Mouse (Mus musculus) kidney, postnatal 0 days (tissue): ENCODE data around the gene Phf23. TPM values are rescaled to one million over a fixed set of nuclear protein-coding genes. Genes with fewer than 3 reads are reported as not detected.

Experiments used
- ATAC-seq: fragments of 200-750 bp; cut with Nextera tagmentation; replicated peaks from 2 replicates; pipeline ENCODE4 v1.8.0; 2017; ENCODE audit warnings: low read depth, moderate number of reproducible peaks, moderate TSS enrichment, moderate library complexity; ENCODE audit not compliant: low FRiP score
- DNase-seq: peaks from one replicate; pipeline ENCODE4 v3.0.0-alpha.2; 2016; ENCODE audit warnings: low spot score
- H3K27ac ChIP-seq: fragments of 300-500 bp; sonication (generic); 2 replicates; pipeline ENCODE4 v1.5.1; 2014; ENCODE audit warnings: mild to moderate bottlenecking
- H3K27me3 ChIP-seq: fragments of 300-500 bp; sonication (generic); 2 replicates; pipeline ENCODE4 v1.6.1; 2014; ENCODE audit warnings: low read length, mixed read lengths; ENCODE audit not compliant: insufficient read depth
- H3K36me3 ChIP-seq: fragments of 300-500 bp; sonication (generic); 2 replicates; pipeline ENCODE4 v1.6.1; 2014; ENCODE audit warnings: low read length, mixed read lengths; ENCODE audit not compliant: insufficient read depth
- H3K4me1 ChIP-seq: fragments of 300-500 bp; sonication (generic); replicated peaks from 2 replicates; pipeline ENCODE4 v1.6.1; 2014; ENCODE audit warnings: antibody characterized with exemption, low read length, mixed read lengths; ENCODE audit not compliant: insufficient read depth
- H3K4me2 ChIP-seq: fragments of 300-500 bp; sonication (generic); 2 replicates; pipeline ENCODE4 v1.6.1; 2014; ENCODE audit warnings: mild to moderate bottlenecking, low read length, moderate library complexity, mixed read lengths
- H3K4me3 ChIP-seq: fragments of 300-500 bp; sonication (generic); replicated peaks from 2 replicates; pipeline ENCODE4 v1.5.1; 2014; ENCODE audit warnings: low read depth, low read length
- H3K9ac ChIP-seq: fragments of 300-500 bp; sonication (generic); 2 replicates; pipeline ENCODE4 v1.6.1; 2014; ENCODE audit warnings: low read depth, low read length
- H3K9me3 ChIP-seq: fragments of 300-500 bp; sonication (generic); replicated peaks from 2 replicates; pipeline ENCODE4 v1.6.1; 2016; ENCODE audit warnings: low read length, inconsistent platforms, mixed read lengths
- CTCF ChIP-seq: IDR thresholded peaks from 2 replicates; pipeline ENCODE4 v1.5.1; 2016; ENCODE audit warnings: antibody characterized with exemption, low read depth, mild to moderate bottlenecking, moderate library complexity
- WGBS: fragments of 180-500 bp; shearing (Covaris S2); extraction: QIAGEN DNeasy Blood & Tissue Kit; methylation state at CpG from one replicate; pipeline ENCODE4 v1.1.7; 2014; 5-methylcytosine and 5-hydroxymethylcytosine counted together
- polyA plus RNA-seq: library from polyadenylated mRNA; unstranded; fragments of >200 nt; fragmentation: Nextera tagmentation; extraction: Ambion mirVana; gene quantifications from 2 replicates; pipeline ENCODE4 v1.2.1, GENCODE M21; 2015

Phf23 gene
- polyA plus RNA-seq, 1 experiment from 2014 or later, result 61.9 TPM

- Histone ChIP-seq H3K27me3 (no peaks in the 10 kb centered on the region), H3K4me1 (peaks cover 23% of the 10 kb centered on the region; the same call in 1 of the 2 replicates), H3K27ac (peak within 1 kb of the TSS; percentile 99), H3K4me2 (peak within 1 kb of the TSS; percentile 92), H3K9me3 (no peaks in the 10 kb centered on the region), H3K4me3 (peak within 1 kb of the TSS; percentile 99), H3K9ac (peak within 1 kb of the TSS; percentile 97), H3K36me3 (peaks cover 20% of the 10 kb centered on the region)
- TF ChIP-seq CTCF, result no peak
- WGBS, result under 1% methylated on average over 41 of the region's 43 CpGs
- DNase-seq, result no peak
- peak; percentile 7 for ATAC-seq
Measured at GRCm38 (mm10) chr11:69981141-69981762, 14.3 kb upstream of the Phf23 start, which contains the start of gene Ctdnep1. Gene Ctdnep1 (plus strand): TSS chr11:69981156.

- H3K36me3 ChIP-seq, result peaks cover 26% of the 10 kb centered on the region
- H3K27me3 ChIP-seq, result no peaks in the 10 kb centered on the region
- H3K9ac ChIP-seq, result peak within 1 kb of the TSS; percentile 97
- no peaks in the 10 kb centered on the region for H3K9me3 ChIP-seq
- H3K27ac ChIP-seq, result peak within 1 kb of the TSS; percentile 99
- H3K4me2 ChIP-seq, result peak within 1 kb of the TSS; percentile 92
- peaks cover 23% of the 10 kb centered on the region; the same call in 1 of the 2 replicates for H3K4me1 ChIP-seq
- H3K4me3 ChIP-seq, result peak within 1 kb of the TSS; percentile 99
- ATAC-seq, result no peak
- no peak for TF ChIP-seq CTCF
- 43% methylated on average over 8 of the region's 8 CpGs for WGBS
- no peak for DNase-seq
Measured at GRCm38 (mm10) chr11:69982225-69982624, 13.4 kb upstream of the Phf23 start, which contains the start of gene Elp5. Gene Elp5 (minus strand): TSS chr11:69982517.

GRCm38 (mm10) chr11:69982877-69983276 lies 12.7 kb upstream of the Phf23 start:
- H3K36me3 ChIP-seq, result peaks cover 31% of the 10 kb centered on the region
- no peaks in the 10 kb centered on the region for H3K9me3 ChIP-seq
- H3K4me2 ChIP-seq, result peak overlapping the region; percentile 92
- no peak for ATAC-seq
- no peaks in the 10 kb centered on the region for H3K27me3 ChIP-seq
- H3K9ac ChIP-seq, result peak overlapping the region; percentile 97
- 14% methylated on average over 5 of the region's 5 CpGs for WGBS
- H3K4me1 ChIP-seq, result peaks cover 23% of the 10 kb centered on the region; the same call in 1 of the 2 replicates
- TF ChIP-seq CTCF, result no peak
- H3K4me3 ChIP-seq, result no peak overlapping the region
- DNase-seq, result peak; percentile 63
- no peak overlapping the region; the same call in 1 of the 2 replicates for H3K27ac ChIP-seq

- TF ChIP-seq CTCF, result no peak
Measured at GRCm38 (mm10) chr11:69983377-69983776, 12.2 kb upstream of the Phf23 start.

GRCm38 (mm10) chr11:69984431-69984830 lies 11.1 kb upstream of the Phf23 start:
- Histone ChIP-seq H3K9me3 (no peaks in the 10 kb centered on the region), H3K27me3 (no peaks in the 10 kb centered on the region), H3K4me1 (peaks cover 21% of the 10 kb centered on the region; the same call in 1 of the 2 replicates), H3K9ac (no peak overlapping the region), H3K4me3 (no peak overlapping the region), H3K27ac (no peak overlapping the region), H3K36me3 (peaks cover 46% of the 10 kb centered on the region), H3K4me2 (no peak overlapping the region)
- ATAC-seq (no peak), DNase-seq (no peak)
- TF ChIP-seq CTCF, result no peak
- WGBS, result 88% methylated on average over 8 of the region's 8 CpGs

More at GRCm38 (mm10) chr11:69983377-69983776, 12.2 kb upstream of the Phf23 start:
- Histone ChIP-seq H3K9ac (0 out of 2 replicates have a peak overlapping the region, but pooled peaks have one; percentile 97), H3K4me3 (no peak overlapping the region), H3K27ac (no peak overlapping the region), H3K36me3 (peaks cover 36% of the 10 kb centered on the region), H3K4me1 (peaks cover 23% of the 10 kb centered on the region; the same call in 1 of the 2 replicates), H3K27me3 (no peaks in the 10 kb centered on the region), H3K4me2 (peak overlapping the region; percentile 92; the same call in 1 of the 2 replicates), H3K9me3 (no peaks in the 10 kb centered on the region)
- 62% methylated on average over 4 of the region's 4 CpGs for WGBS
- DNase-seq (no peak), ATAC-seq (no peak)

GRCm38 (mm10) chr11:69989949-69990348 lies 5.6 kb upstream of the Phf23 start:
- Histone ChIP-seq H3K4me2 (no peak overlapping the region), H3K9ac (no peak overlapping the region), H3K4me3 (no peak overlapping the region), H3K4me1 (peaks cover 7% of the 10 kb centered on the region), H3K9me3 (no peaks in the 10 kb centered on the region), H3K36me3 (peaks cover 58% of the 10 kb centered on the region), H3K27me3 (no peaks in the 10 kb centered on the region), H3K27ac (peak overlapping the region; percentile 84; the same call in 1 of the 2 replicates)
- DNase-seq (no peak), ATAC-seq (no peak)
- TF ChIP-seq CTCF, result no peak
- WGBS, result 83% methylated on average over 8 of the region's 8 CpGs
